Mouse (Mus musculus) C2C12 (cell line): ENCODE data around the gene Lce1f. TPM values are rescaled to one million over a fixed set of nuclear protein-coding genes. Genes with fewer than 3 reads are reported as not detected.

Experiments
- H3K27me3 ChIP-seq: one replicate; pipeline ENCODE4 v1.6.1; 2011; ENCODE audit not compliant: control insufficient read depth, insufficient read depth, insufficient read length
- H3K36me3 ChIP-seq: one replicate; pipeline ENCODE4 v1.6.1; 2011; ENCODE audit not compliant: control insufficient read depth, insufficient read depth
- H3K4me3 ChIP-seq: one replicate; pipeline ENCODE4 v1.5.1; 2011; ENCODE audit warnings: mild to moderate bottlenecking, control low read depth; ENCODE audit not compliant: poor library complexity, insufficient read depth, severe bottlenecking
- H3K79me2 ChIP-seq: one replicate; pipeline ENCODE4 v1.6.1; 2011; ENCODE audit not compliant: control insufficient read depth, insufficient read depth
- H3K79me3 ChIP-seq: one replicate; pipeline ENCODE4 v1.6.1; 2011; ENCODE audit warnings: low read depth, control low read depth
- H3ac ChIP-seq: one replicate; pipeline ENCODE3; 2011; ENCODE audit warnings: low read depth; ENCODE audit not compliant: control insufficient read depth, insufficient read length
- CEBPB ChIP-seq: IDR thresholded peaks from one replicate; pipeline ENCODE4 v1.6.1; 2011; ENCODE audit warnings: low read depth, mild to moderate bottlenecking, control low read depth, moderate library complexity
- CTCF ChIP-seq: IDR thresholded peaks from one replicate; pipeline ENCODE4 v1.5.1; 2011; ENCODE audit not compliant: control insufficient read depth, insufficient read depth, insufficient read length
- FOSL1 ChIP-seq: IDR thresholded peaks from one replicate; pipeline ENCODE4 v1.8.0; 2011; ENCODE audit warnings: mild to moderate bottlenecking, low read length; ENCODE audit not compliant: poor library complexity, insufficient read depth, severe bottlenecking
- MAX ChIP-seq: IDR thresholded peaks from one replicate; pipeline ENCODE4 v1.6.1; 2011; ENCODE audit warnings: mild to moderate bottlenecking, control low read depth
- MYOD1 ChIP-seq: IDR thresholded peaks from one replicate; pipeline ENCODE4 v1.6.1; 2011; ENCODE audit warnings: low read depth; ENCODE audit not compliant: control insufficient read depth, insufficient read length
- MYOG ChIP-seq: IDR thresholded peaks from one replicate; pipeline ENCODE4 v1.6.1; 2011; ENCODE audit not compliant: control insufficient read depth, insufficient read length; ENCODE audit errors: extremely low read depth
- USF1 ChIP-seq: IDR thresholded peaks from one replicate; pipeline ENCODE4 v1.6.1; 2011; ENCODE audit warnings: low read depth, mild to moderate bottlenecking, control low read depth, moderate library complexity
- polyA plus RNA-seq: library from polyadenylated mRNA; unstranded; fragments of >200 nt; fragmentation: generic; extraction: Trizol; gene quantifications from one replicate; pipeline ENCODE4 v1.2.1, GENCODE M21; 2012; ENCODE audit warnings: missing spikeins

The Lce1f gene
- polyA plus RNA-seq, 1 experiment = 0.83 TPM

DNA sequence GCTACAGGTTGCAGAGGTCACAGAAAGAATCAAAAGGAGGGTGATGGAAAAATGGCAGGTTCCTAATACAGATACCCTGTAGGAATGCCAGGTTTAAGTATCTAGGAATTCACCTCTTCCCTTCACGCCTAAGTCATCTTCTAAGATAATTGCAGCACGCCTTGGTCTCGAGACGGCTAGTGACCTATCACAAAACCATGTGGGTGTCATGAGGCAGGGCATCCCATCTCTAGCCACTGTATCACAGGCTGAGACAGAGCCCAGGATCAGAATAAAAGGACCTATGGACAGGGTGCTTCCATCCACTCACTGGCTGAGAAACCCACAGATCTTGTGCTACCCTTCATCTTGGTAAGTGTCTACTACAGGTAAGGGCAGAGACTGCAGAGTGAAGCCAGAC, 41.2 kb downstream of the Lce1f start, which contains the start of gene Lce1c:
Lce1c (plus strand) TSS at position 301 of the 400 bp plus-strand sequence.
- H3K36me3 ChIP-seq = no peaks in the 10 kb centered on the region
- no peaks in the 10 kb centered on the region for H3K27me3 ChIP-seq
- H3K79me2 ChIP-seq = no peaks in the 10 kb centered on the region
- H3K4me3 ChIP-seq = no peak within 1 kb of the TSS
- TF ChIP-seq MYOD1 (no peak), CTCF (no peak), USF1 (no peak), MYOG (no peak), CEBPB (no peak), MAX (no peak), FOSL1 (no peak)
- no peaks in the 10 kb centered on the region for H3K79me3 ChIP-seq
- H3ac ChIP-seq = no peak within 1 kb of the TSS

- H3K27me3 ChIP-seq = no peaks in the 10 kb centered on the region
- H3K4me3 ChIP-seq = no peak within 1 kb of the TSS
- no peaks in the 10 kb centered on the region for H3K79me2 ChIP-seq
- no peaks in the 10 kb centered on the region for H3K36me3 ChIP-seq
- TF ChIP-seq FOSL1 (no peak), CEBPB (no peak), CTCF (no peak), MYOG (no peak), USF1 (no peak), MAX (no peak), MYOD1 (no peak)
- no peak within 1 kb of the TSS for H3ac ChIP-seq
- no peaks in the 10 kb centered on the region for H3K79me3 ChIP-seq
Measured at GRCm38 (mm10) chr3:92670215-92670614, 49.9 kb downstream of the Lce1f start, which contains the start of gene Lce1a2. Lce1a2 (minus strand) TSS chr3:92670315.

Other genes with a start within 250 kb of the Lce1f start
- 23.8 TPM for gene Sprr1a, start 234.5 kb downstream of the Lce1f start, polyA plus RNA-seq
- not detected for gene Sprr4, start 219.9 kb downstream of the Lce1f start, polyA plus RNA-seq
- not detected for gene 2310046K23Rik, start 185.8 kb downstream of the Lce1f start, polyA plus RNA-seq
- 0.04 TPM for gene Ivl, start 146.6 kb downstream of the Lce1f start, polyA plus RNA-seq
- not detected for gene Smcp, start 131.4 kb downstream of the Lce1f start, polyA plus RNA-seq
- gene 2210017I01Rik, start 112.9 kb downstream of the Lce1f start, polyA plus RNA-seq = not detected
- not detected for gene Lce6a, start 98.7 kb downstream of the Lce1f start, polyA plus RNA-seq
- gene Lce1a1, start 72.0 kb downstream of the Lce1f start, polyA plus RNA-seq = not detected
- not detected for gene Lce1b, start 63.4 kb downstream of the Lce1f start, polyA plus RNA-seq
- not detected for gene Lce1a2, start 50.0 kb downstream of the Lce1f start, polyA plus RNA-seq
- gene Lce1c, start 41.1 kb downstream of the Lce1f start, polyA plus RNA-seq = not detected
- not detected for gene Lce1d, start 33.1 kb downstream of the Lce1f start, polyA plus RNA-seq
- gene Lce1e, start 11.3 kb downstream of the Lce1f start, polyA plus RNA-seq = not detected
- not detected for gene Gm38119, start 18.7 kb upstream of the Lce1f start, polyA plus RNA-seq
- 14.2 TPM for gene Lce1g, start 32.0 kb upstream of the Lce1f start, polyA plus RNA-seq
- 0.35 TPM for gene Lce1h, start 44.7 kb upstream of the Lce1f start, polyA plus RNA-seq
- not detected for gene Lce1i, start 58.5 kb upstream of the Lce1f start, polyA plus RNA-seq
- gene Lce1j, start 70.2 kb upstream of the Lce1f start, polyA plus RNA-seq = not detected
- gene Lce1k, start 87.5 kb upstream of the Lce1f start, polyA plus RNA-seq = not detected
- gene Kprp, start 106.9 kb upstream of the Lce1f start, polyA plus RNA-seq = not detected
- not detected for gene Lce1l, start 130.9 kb upstream of the Lce1f start, polyA plus RNA-seq
- not detected for gene 2310050C09Rik, start 149.9 kb upstream of the Lce1f start, polyA plus RNA-seq
- gene Lce3a, start 205.9 kb upstream of the Lce1f start, polyA plus RNA-seq = not detected
- gene Lce3b, start 212.6 kb upstream of the Lce1f start, polyA plus RNA-seq = not detected
- not detected for gene Lce3c, start 224.1 kb upstream of the Lce1f start, polyA plus RNA-seq
- not detected for gene Lce3d, start 237.0 kb upstream of the Lce1f start, polyA plus RNA-seq
- not detected for gene Lce3e, start 246.7 kb upstream of the Lce1f start, polyA plus RNA-seq